Mouse (Mus musculus): Measurements from ENCODE around the gene Ldlrad3.
A peak's percentile ranks its signal among the peaks of the same experiment; 100 is the strongest.

The Ldlrad3 gene

DNA sequence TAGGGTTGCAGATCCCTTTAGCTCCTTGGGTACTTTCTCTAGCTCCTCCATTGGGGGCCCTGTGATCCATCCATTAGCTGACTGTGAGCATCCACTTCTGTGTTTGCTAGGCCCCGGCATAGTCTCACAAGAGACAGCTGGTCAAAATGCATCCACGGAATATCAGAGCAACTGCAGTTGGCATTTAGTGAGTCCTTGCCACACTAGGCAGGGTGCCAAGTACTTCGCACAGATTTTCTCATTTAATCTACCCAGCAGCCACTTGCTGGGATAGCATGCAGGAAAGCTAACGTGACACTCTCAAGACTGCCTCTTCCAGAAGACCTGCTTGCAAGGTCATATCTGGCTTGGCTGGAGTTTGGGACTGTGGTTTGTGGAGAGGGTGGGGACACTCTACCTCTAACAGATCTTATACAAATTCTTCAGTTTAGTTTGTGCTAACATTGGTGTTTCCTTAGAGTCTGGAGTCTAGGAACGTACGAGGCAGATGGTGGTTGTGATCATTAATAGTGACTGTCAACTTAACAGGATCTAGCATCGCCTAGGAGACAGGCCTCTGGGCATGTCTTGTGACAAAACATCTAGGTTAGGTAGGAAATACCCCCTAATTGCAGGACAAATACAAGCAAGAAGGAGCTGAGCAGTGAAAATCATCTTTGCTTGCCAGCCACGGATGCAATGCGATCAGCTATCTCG lies 115.0 kb downstream of the Ldlrad3 start:
- peak in 1 of 2 experiments; percentile 24 for DNase-seq

DNA sequence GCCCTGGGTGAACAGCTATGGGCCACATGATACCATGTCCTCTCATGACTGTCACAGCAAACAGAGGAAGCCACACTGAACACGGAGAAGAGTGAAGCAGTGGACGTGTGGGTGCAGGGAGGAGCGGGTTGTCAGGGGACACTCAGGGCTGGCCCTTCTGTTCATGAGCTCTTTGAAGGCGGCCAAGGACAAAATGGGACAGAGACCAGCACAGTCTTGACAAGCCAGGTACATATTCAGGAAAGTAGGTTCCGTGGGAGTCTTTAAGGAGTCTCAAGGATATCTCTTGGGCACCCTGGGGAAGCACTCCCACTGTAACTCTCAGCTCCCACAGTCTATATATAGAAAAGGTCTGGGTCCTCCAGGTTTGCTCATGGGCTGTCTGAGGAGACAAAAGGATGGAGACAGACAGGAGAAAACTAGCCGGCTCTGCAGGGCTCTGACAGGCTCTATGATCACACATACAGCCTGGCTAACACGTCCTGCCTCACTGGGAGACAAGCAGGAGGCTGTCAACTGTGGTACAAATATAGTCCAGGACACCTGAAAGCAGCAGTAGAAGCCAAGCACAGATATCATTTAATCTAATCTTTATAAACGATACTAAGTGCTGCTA lies 121.3 kb downstream of the Ldlrad3 start:
- DNase-seq: no peak

DNA sequence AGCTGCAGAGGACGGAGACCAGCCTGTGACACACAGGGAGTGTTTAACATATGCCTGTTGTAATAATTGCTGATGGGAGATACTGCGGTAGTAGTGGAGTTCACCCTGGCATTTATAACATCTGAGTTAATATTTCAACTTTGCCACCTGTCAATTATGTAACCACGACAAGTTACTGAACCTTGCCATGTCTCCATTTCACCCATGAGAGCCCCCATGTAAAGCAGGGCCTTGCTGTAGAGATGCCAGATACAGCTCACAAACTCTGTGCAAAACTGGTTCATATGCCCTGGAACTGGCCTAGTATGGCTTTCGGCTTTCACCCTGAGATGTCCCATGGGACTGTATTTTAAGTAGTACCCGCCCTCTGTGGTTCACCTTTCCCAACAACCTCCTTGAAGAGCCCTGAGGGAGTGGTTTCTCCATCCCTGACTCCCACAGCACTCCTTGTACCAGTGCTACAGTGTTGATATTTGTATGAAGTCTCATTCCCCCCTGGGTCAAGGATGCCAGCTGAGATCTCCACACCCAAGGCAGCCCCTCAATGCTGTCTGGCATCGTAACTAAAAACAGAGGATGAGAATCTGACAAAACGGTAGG lies 122.2 kb downstream of the Ldlrad3 start:
- DNase-seq: no peak

DNA sequence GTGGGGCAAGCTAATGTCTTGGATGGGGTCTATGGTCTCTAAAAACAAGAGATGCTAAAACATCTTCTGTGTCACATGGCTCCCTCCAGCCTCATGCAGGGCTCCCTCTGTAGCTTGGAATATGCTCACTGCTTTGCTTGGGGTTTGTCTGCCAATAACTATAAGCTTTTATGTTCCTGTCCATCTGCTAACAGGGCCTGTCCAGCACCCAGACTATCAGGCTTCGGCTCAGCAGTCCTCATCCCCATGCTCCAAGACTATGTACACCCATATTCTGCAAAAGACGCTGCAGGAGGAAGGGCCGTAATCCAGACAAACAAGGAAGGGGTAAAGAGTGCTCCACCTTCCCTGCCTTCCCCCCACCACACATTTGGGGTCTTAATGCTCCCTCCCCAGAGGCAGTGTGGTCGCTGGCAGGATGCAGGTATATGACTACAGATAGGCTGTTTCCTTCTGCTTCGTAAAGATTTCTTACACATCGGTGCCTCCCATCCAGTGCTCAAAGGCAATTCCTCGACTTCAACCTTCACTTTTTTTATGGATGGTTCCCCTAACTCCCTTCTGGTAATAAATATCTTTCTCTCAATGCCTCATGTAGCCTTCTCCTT lies 123.2 kb downstream of the Ldlrad3 start:
- no peak for DNase-seq

DNA sequence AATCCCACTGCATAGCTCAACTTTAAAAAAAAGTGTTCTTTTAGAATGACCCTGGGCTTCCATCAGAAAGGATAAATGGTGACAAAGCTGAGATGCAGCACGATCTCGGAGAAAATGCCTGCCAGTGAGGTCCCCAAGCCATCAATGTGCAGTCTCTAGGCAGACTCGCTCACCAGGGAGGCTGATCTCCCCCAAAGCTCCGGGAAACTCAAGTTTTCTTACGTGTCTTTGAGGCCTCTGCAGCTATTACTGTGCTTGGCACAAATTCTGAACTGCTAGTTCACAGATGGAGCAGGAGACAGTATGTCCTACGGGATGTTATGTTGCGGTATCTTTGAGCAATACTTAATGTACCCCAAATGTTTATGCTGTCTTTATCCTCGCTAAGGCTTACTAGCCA lies 124.3 kb downstream of the Ldlrad3 start:
- no peak for DNase-seq

DNA sequence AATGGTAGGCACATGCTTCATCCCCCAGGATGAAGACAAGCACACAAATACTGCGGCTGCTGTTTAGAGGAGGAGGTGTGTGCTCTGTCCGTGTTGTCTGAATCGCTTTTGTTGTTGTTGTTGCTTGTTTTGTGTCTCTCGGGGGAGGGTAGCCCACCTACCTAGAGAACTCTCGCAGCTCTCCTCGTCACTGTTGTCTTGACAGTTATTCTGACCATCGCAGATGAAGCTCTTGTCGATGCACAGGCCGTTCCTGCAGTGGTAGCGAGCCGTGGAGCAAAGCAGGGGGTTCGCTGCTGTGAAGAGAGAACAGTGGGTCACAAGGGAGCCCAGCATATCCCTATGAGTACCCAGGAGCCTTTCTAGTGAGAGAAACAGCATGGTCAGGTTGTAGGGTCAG lies 128.4 kb downstream of the Ldlrad3 start:
- DNase-seq: no peak

DNA sequence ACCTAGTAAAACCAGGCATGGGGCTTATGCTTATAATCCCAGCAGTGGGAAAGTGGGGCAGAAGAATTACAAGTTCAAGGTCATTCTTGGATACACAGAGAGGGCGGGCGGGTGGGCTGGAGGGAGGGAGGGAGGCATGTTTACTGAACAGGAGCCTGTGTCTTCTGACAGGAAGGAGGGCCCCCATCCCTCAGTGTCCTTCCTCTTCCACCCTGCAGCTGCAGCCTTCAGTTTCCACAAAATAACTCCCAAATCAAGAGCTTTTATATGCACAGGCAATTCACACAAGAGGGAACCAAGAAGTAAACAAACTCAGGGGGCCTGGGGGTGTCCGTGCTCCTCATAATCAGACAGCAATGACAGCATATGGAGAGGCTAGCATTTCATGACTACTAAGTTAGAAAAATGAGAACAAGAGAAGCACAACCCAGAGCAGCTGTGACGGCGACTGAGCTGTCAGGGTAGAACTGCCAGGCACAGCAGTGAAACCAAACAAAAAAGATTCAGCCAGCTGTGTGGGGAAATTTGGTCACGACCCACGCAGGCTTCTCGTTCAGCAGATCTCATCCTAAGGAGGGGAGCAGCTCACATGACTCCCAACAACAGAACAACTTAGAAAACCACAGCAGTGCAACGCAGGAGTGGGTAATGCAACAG lies 129.0 kb downstream of the Ldlrad3 start:
- no peak for DNase-seq

DNA sequence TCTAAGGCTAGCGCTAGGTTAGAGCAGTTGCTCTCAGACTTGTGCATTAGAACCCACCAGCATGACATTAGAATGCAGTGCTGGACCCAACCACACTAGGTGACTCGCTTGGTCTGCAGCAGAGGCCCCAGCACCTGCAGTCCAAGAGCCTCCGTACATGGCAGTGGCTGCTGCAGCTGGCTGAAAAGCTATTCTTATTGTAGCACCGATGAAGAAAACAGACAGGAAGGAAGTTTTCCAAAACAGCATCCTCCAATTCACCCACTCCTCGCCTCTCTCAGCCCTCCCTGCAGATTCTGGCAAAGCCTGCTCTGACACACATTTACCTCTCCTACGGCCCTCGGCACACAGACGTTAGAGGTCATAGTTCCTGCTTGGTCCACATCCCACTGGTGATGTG lies 130.0 kb downstream of the Ldlrad3 start:
- DNase-seq: peak in 1 of 2 experiments; percentile 12

DNA sequence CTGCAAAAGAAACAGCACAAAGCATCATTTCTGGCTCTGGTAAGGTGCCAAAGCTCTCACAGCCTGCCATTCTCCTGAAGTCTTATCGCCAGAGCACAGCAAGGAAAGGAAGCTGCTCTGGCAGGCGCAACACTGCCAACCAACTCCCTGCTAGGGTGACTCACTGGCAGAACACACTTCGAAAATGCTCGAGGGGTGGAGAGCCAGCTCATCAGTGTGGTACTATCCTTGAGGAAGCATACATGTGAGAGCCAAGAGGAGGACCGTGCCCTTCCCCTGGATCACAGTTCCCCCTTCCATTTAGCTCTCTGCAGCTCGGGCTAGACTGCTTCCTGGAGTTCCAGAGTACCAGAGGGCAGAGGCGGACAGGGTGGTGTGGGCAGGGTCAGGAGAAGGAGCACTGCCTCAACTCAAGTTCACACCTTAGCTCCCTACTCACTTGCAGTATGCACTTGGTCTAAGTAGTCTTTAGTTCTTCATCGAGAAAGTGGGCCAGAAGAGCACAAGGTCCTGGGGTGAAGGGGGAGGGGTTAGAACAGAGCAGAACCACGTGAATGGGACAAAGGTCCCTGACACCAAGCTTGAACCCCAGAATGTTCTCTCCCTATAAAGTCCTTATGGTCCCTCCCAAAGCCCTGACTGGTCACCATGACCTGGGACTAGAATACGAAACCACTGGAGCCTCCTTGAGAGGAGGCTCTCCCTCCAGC lies 133.1 kb downstream of the Ldlrad3 start:
- DNase-seq: peak; percentile 58 to 81

DNA sequence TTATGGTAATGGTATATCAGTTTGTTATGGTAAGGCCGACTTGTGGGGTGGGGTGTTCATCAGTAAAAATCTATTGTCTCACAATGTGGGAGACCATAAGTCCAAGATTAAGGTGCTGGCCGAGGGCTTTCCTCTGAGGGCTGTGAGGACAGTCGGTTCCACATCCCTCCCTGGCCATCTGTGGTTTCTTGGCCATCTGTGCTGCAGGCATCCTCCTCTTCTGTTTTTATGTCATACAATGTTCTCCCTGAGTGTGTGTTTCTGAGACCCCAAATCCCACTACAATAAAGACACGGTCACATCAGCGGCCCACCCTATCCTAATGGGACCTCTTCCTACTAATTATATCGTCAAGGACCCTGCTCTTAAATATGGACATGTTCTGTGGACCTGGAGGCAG lies 133.8 kb downstream of the Ldlrad3 start:
- DNase-seq: no peak

DNA sequence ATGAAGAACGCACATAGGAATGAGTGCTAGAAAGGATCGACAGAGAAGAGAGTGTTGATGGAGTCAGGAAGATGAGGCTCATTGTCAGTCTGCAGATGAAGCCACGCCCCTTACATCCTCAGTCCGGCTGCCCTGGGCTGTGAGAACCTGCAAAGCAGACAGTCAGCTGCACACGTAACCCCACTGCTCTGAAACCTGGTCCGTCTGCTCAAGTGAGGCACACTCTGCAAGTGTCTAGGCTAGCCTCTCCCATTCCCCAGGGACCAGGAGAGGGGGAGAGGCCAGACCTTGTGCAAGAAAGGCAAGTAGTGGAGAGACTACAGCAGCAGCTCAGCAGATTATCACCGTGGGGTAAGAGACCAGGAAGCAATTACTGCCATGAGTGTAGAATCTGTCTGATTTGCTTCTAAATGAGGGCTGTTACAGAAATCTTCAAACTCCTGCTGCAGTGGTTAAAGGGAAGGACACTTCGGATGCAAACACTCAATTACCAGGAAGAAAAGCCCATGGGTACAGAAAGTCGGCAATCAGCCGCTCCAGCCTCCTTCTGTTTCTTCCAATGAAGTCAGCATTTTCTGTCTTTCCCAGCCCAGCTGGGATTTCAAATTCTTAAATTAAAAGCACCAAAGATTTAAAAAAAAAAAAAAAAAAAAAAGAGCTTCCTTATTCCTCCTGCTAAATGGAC lies 136.2 kb downstream of the Ldlrad3 start:
- DNase-seq: peak in 1 of 2 experiments; percentile 27

DNA sequence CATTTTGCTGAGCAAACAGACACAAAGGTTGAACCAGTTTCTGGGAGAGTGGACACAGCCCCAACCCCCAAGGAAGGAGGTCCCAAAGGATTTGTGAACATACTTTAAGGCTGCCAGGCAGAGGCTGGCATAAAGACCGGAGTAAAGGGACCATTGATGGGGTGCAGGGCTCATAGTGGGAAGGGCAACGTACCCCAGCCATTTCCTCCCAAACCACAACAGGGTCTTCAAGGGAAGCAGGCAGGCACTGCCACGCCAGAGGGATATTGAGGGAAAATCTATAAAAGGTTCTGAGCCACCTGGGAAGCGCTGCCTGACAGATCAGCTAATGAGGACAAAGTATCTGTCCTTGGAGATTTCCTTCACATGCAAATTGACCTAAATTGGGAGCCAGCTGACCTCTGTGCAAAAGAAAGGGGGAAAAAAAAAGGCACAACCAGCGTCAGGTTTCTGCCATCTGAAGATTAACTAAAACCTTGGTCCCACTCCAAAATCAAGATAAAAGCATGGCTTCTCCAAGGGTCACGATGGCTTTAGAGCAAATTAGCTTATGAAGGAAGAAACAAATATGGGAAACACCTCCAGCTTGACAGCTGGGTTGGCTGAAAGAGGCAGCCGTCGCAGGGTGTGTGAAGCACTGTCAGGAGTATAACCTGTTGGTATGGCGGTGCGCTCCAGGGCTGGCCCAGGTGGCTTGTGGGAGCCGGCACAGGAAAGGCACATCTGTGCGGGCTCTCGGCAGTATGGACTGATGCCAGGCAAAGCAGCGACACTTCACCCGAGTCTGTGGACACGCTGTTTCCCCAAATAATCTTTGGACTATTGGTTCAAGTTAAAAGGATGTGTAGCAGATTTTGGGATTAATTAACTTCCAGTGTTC lies 137.6 kb downstream of the Ldlrad3 start:
- no peak for DNase-seq

DNA sequence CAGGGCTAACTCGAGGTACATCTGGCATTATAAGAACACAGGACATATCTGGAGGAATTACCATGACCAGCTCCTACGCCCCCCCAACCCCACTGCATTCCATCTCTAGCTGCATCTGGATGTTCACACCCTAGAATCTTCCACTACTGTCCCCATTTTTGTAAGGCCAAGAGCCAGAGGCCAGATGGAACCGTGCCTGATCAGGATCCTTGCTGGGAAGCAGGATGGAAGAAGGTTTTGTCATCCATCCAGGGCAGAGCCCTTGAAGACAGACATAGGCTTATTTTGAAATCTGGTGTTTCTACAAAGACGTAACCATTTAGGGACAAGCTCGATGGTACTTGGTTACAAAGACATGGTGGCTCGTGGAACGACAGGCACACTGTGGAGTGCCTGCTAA lies 139.7 kb downstream of the Ldlrad3 start:
- DNase-seq: no peak

DNA sequence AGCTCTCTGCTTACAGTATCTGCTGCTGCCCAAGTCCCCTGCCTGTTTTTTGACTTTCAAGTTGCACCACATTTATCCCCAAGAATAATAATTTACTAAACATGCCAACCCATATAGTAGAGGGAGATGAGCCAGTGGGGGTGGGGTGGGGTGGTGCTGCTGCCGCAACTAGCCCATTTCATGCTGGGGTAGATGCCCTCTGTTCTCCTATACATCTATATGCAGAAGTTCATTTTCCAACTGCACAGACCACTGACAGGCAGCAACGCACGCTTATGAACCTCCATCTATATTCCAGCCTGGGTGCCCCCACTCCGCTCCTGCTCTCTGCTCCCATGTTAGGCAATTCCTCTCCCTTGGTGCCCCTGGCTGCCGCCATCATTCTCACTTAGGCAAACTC lies 145.7 kb downstream of the Ldlrad3 start:
- DNase-seq: no peak

DNA sequence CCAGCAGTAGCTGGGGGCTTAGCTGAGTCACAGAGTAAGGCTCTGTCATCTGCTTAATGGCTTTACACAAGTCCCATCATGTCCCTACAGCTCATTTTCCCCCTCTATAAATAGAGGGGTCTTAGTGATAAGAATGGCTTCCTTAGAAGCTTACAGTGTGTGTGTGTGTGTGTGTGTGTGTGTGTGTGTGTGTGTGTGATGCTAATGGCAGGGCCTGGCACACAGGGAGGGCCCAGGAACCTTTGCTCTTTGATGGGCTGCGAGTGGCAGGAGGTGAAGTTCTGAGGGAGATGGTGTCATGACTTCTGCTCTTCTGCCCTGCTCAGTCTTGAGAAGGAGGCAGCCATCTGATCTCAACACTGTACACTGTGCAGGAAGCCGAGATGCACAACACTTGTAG lies 146.2 kb downstream of the Ldlrad3 start:
- no peak for DNase-seq

DNA sequence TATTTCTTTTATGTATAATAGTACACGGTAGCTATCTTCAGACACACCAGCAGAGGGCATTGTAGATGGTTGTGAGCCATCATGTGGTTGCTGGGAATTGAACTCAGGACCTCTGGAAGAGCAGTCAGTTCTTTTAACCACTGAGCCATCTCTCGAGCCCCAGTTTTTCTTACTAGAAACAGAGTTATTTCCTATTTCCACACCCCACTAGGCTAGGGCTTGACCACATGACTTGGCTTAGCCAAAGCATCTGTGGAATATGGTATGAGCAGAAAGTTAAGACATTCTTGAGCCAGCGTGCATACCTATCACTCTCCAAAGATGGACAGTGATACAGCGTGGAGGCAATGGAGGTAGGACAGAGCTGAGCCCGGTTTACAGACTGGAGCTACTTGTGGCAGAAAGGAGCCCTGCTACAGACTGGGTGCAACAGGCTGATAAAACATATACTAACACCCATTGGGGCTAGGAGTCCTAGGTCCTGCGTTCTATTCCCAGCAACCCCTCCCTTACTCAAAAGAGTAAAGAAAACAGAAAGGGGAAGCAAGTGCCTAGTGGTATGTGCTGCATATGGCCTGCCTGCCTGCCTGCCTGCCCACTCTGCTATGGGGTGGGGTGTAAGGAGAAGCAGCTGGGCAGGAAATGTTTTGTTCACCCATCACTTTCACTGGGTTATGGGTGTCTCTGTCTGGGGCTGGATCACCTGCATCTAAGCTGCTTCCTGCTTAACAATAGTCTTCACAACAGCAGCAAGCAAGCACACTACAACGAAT lies 147.1 kb downstream of the Ldlrad3 start:
- DNase-seq: no peak

DNA sequence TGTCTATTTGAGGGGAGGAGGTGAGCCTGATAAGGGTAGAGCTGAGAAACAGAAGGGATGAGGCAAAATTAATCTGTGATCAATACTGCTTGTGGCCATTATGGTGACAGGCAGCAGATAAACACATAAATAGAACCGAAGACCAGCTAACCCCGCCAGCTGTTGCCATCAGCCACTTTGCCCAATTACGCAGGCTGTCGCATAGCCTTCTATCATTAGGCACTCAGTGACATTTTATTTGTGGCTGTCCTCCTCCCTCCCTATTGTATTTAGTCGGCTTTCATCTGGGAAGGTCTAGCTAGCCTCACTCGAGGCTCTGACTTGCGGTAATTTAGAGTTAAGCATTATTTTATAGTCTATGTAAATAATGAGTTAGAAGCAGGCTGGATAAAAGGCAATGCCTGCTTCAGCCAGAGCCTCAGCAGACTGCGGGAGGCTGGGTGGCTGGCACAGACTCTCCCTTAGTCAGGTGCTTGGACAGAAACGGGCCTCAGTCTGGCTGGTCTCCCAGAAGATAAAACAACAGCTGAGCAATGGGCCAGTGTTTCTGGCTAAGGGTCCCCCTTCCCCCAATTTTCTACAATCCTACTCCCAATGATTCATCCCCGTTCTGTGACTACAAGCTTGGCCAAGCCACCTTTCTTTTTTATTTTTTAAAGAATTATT lies 147.8 kb downstream of the Ldlrad3 start:
- DNase-seq: no peak

DNA sequence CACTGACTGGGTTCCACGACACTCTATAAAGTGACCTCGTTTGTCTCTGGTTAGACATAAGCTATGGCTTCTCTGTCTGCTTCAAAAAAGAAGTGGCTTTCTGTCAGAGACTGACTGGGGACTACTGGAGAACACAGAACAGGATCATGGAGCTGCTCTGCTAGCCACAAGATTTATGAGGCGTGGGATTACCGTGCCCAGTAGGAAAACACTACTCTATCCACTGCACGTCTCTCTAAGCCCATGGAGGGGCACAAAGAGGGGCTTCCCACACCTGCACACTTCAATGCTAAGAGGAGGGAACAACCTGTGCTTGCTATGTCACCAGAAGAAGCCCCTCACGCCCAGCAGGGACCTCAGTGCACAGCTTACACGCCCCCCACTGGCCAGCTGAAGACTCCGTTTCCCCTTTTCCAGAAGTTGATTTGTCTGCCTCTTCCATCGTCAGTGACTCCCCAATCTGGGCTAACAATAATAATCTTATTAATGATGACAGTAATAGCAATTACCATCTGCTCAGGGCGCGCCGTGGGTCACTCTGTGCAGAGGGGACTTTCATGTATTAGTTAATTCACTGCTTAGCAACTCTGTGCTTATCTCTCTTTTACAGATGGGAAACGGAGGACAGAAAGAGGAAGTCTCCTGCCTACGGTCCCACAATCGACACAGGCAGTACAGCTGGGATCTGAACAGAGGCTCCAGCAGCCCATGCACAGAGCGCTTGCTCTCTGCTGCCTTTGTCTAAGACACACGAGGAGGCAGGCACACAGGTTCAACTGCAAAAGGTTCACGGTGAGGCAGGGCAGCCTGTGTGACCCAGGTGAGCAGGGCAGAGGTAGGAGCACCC lies 149.3 kb downstream of the Ldlrad3 start:
- peak in 1 of 2 experiments; percentile 21 for DNase-seq

DNA sequence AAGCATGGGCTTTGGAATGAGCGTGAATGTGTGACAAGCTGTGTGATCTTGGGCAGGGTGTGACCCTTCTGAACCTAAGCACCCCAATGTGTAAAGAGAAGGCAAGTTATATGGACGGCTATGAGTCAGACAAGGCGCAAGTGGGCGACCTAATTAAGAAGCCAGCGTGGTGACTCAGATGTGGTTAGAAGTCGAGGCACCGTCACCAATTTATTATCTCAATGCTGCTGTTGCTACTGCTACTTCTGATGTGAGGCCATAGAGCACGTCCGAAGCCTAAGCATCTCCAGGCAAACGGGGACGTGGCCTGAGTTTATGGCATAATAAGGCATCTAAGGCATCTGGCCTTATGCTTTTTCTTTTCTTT lies 151.7 kb downstream of the Ldlrad3 start:
- DNase-seq: no peak

Measured in lung, postnatal 4 days (tissue).